Mouse (Mus musculus) myocyte (in vitro differentiated cells): ENCODE data around the gene Polr3b. TPM values are rescaled to one million over a fixed set of nuclear protein-coding genes. Genes with fewer than 3 reads are reported as not detected.

Experiments used
- H3K27me3 ChIP-seq: one replicate; pipeline ENCODE4 v1.6.1; 2011; ENCODE audit not compliant: control insufficient read depth, insufficient read depth, insufficient read length
- H3K36me3 ChIP-seq: one replicate; pipeline ENCODE4 v1.6.1; 2011; ENCODE audit not compliant: control insufficient read depth, insufficient read depth
- H3K4me2 ChIP-seq: one replicate; pipeline ENCODE4 v1.6.1; 2011; ENCODE audit warnings: low read depth, control low read depth
- H3K4me3 ChIP-seq: one replicate; pipeline ENCODE4 v1.5.1; 2011; ENCODE audit warnings: mild to moderate bottlenecking, control low read depth, moderate library complexity
- H3K79me2 ChIP-seq: one replicate; pipeline ENCODE4 v1.6.1; 2011; ENCODE audit not compliant: control insufficient read depth, insufficient read depth
- H3ac ChIP-seq: one replicate; pipeline ENCODE4 v1.6.1; 2011; ENCODE audit not compliant: control insufficient read depth, insufficient read length
- CEBPB ChIP-seq: IDR thresholded peaks from 2 replicates; pipeline ENCODE4 v1.6.1; 2011; ENCODE audit warnings: mild to moderate bottlenecking, moderate library complexity; ENCODE audit not compliant: poor library complexity, insufficient read depth, severe bottlenecking
- E2F4 ChIP-seq: IDR thresholded peaks from one replicate; pipeline ENCODE4 v1.6.1; 2011; ENCODE audit warnings: mild to moderate bottlenecking, control low read depth, moderate library complexity; ENCODE audit not compliant: insufficient read depth
- MAX ChIP-seq: IDR thresholded peaks from one replicate; pipeline ENCODE4 v1.6.1; 2011; ENCODE audit warnings: low read depth, mild to moderate bottlenecking, control low read depth
- MYOD1 ChIP-seq, 3 experiments: IDR thresholded peaks; one replicate each; pipeline ENCODE4 v1.6.1; 2011; ENCODE audit warnings: control low read depth in 2 of 3, low read depth in 2 of 3, mild to moderate bottlenecking in 2 of 3, moderate library complexity in 1 of 3; ENCODE audit not compliant: insufficient read length in 2 of 3, control insufficient read depth in 1 of 3
- MYOG ChIP-seq, 3 experiments: IDR thresholded peaks; one replicate each; pipeline ENCODE4 v1.6.1; 2011; ENCODE audit warnings: control low read depth in 2 of 3, low read depth in 2 of 3, mild to moderate bottlenecking in 2 of 3; ENCODE audit not compliant: insufficient read length in 2 of 3, control insufficient read depth in 1 of 3, insufficient read depth in 1 of 3
- POLR2A ChIP-seq: IDR thresholded peaks from one replicate; pipeline ENCODE4 v1.6.1; 2011; ENCODE audit warnings: low read depth, mild to moderate bottlenecking, control low read depth, moderate library complexity; ENCODE audit not compliant: insufficient read length
- POLR2AphosphoS2 ChIP-seq: IDR thresholded peaks from one replicate; pipeline ENCODE4 v1.6.1; 2011; ENCODE audit warnings: low read depth, control low read depth; ENCODE audit not compliant: insufficient read length
- REST ChIP-seq: IDR thresholded peaks from one replicate; pipeline ENCODE4 v1.6.1; 2011; ENCODE audit warnings: mild to moderate bottlenecking, control low read depth, moderate library complexity; ENCODE audit not compliant: insufficient read depth, insufficient read length
- SRF ChIP-seq: IDR thresholded peaks from one replicate; pipeline ENCODE4 v1.6.1; 2011; ENCODE audit warnings: low read depth; ENCODE audit not compliant: control insufficient read depth, insufficient read length
- TCF12 ChIP-seq: IDR thresholded peaks from one replicate; pipeline ENCODE4 v1.6.1; 2011; ENCODE audit warnings: mild to moderate bottlenecking, control low read depth; ENCODE audit not compliant: poor library complexity, insufficient read depth, severe bottlenecking
- TCF3 ChIP-seq: IDR thresholded peaks from one replicate; pipeline ENCODE4 v1.6.1; 2011; ENCODE audit warnings: low read depth, control low read depth; ENCODE audit not compliant: insufficient read length
- USF1 ChIP-seq: IDR thresholded peaks from one replicate; pipeline ENCODE4 v1.6.1; 2011; ENCODE audit warnings: low read depth, mild to moderate bottlenecking, control low read depth, moderate library complexity
- polyA plus RNA-seq: library from polyadenylated mRNA; unstranded; fragments of >200 nt; fragmentation: generic; extraction: Trizol; gene quantifications from one replicate; pipeline ENCODE4 v1.2.1, GENCODE M21; 2012; ENCODE audit warnings: missing spikeins

Polr3b gene
- polyA plus RNA-seq, 1 experiment, result 8.5 TPM

- Histone ChIP-seq H3K4me2 (no peak overlapping the region), H3K27me3 (no peaks in the 10 kb centered on the region), H3K36me3 (peaks cover 20% of the 10 kb centered on the region), H3K4me3 (no peak overlapping the region), H3K79me2 (no peaks in the 10 kb centered on the region), H3ac (no peak overlapping the region)
- no peak for TF ChIP-seq POLR2AphosphoS2
- no peak for TF ChIP-seq USF1
- TF ChIP-seq POLR2A, result no peak
- TF ChIP-seq E2F4, result no peak
- no peak for TF ChIP-seq CEBPB
- TF ChIP-seq MYOG (IDR thresholded peaks at IDR 0.05; ENCODE audit: control insufficient read depth in 1 of 3, insufficient read depth in 1 of 3, insufficient read length in 2 of 3, low read depth in 2 of 3), result no peak
- no peak for TF ChIP-seq TCF12
- no peak for TF ChIP-seq TCF3
- TF ChIP-seq MYOD1 (IDR thresholded peaks at IDR 0.05; ENCODE audit: control insufficient read depth in 1 of 3, insufficient read length in 2 of 3, low read depth in 2 of 3), result no peak
- no peak for TF ChIP-seq SRF
- no peak for TF ChIP-seq REST
- TF ChIP-seq MAX, result no peak
These were observed 26.8 kb downstream of the Polr3b start for GRCm38 (mm10) chr10:84648911-84649310.

- Histone ChIP-seq H3K4me3 (no peak overlapping the region), H3K27me3 (no peaks in the 10 kb centered on the region), H3K79me2 (no peaks in the 10 kb centered on the region), H3K4me2 (no peak overlapping the region), H3K36me3 (peaks cover 8% of the 10 kb centered on the region), H3ac (no peak overlapping the region)
- TF ChIP-seq MAX (no peak), TCF12 (no peak), POLR2AphosphoS2 (no peak), SRF (no peak), MYOD1 (IDR thresholded peaks at IDR 0.05; ENCODE audit: control insufficient read depth in 1 of 3, insufficient read length in 2 of 3, low read depth in 2 of 3) (no peak), CEBPB (no peak), USF1 (no peak), MYOG (IDR thresholded peaks at IDR 0.05; ENCODE audit: control insufficient read depth in 1 of 3, insufficient read depth in 1 of 3, insufficient read length in 2 of 3, low read depth in 2 of 3) (no peak), E2F4 (no peak), TCF3 (no peak), POLR2A (no peak), REST (no peak)
These were observed 31.9 kb downstream of the Polr3b start for GRCm38 (mm10) chr10:84654029-84654428.

GRCm38 (mm10) chr10:84654731-84655130, 32.6 kb downstream of the Polr3b start:
- no peak overlapping the region for H3ac ChIP-seq
- peaks cover 8% of the 10 kb centered on the region for H3K36me3 ChIP-seq
- no peaks in the 10 kb centered on the region for H3K79me2 ChIP-seq
- H3K4me2 ChIP-seq, result no peak overlapping the region
- H3K4me3 ChIP-seq, result no peak overlapping the region
- no peaks in the 10 kb centered on the region for H3K27me3 ChIP-seq
- no peak for TF ChIP-seq MAX
- no peak for TF ChIP-seq CEBPB
- TF ChIP-seq TCF12, result no peak
- no peak for TF ChIP-seq POLR2AphosphoS2
- TF ChIP-seq POLR2A, result no peak
- no peak for TF ChIP-seq SRF
- TF ChIP-seq E2F4, result no peak
- no peak for TF ChIP-seq TCF3
- no peak for TF ChIP-seq MYOD1 (IDR thresholded peaks at IDR 0.05; ENCODE audit: control insufficient read depth in 1 of 3, insufficient read length in 2 of 3, low read depth in 2 of 3)
- no peak for TF ChIP-seq MYOG (IDR thresholded peaks at IDR 0.05; ENCODE audit: control insufficient read depth in 1 of 3, insufficient read depth in 1 of 3, insufficient read length in 2 of 3, low read depth in 2 of 3)
- TF ChIP-seq USF1, result no peak
- no peak for TF ChIP-seq REST

- no peak for TF ChIP-seq MYOD1 (IDR thresholded peaks at IDR 0.05; ENCODE audit: control insufficient read depth in 1 of 3, insufficient read length in 2 of 3, low read depth in 2 of 3)
- Histone ChIP-seq H3ac (no peak overlapping the region), H3K4me3 (no peak overlapping the region), H3K4me2 (no peak overlapping the region), H3K79me2 (no peaks in the 10 kb centered on the region), H3K27me3 (no peaks in the 10 kb centered on the region), H3K36me3 (peaks cover 9% of the 10 kb centered on the region)
These were observed 34.5 kb downstream of the Polr3b start for GRCm38 (mm10) chr10:84656618-84657017.

GRCm38 (mm10) chr10:84657437-84658087, 35.5 kb downstream of the Polr3b start:
- Histone ChIP-seq H3K4me3 (no peak overlapping the region), H3K27me3 (no peaks in the 10 kb centered on the region), H3K79me2 (no peaks in the 10 kb centered on the region), H3ac (no peak overlapping the region), H3K4me2 (no peak overlapping the region), H3K36me3 (peaks cover 3% of the 10 kb centered on the region)
- no peak for TF ChIP-seq MYOD1 (IDR thresholded peaks at IDR 0.05; ENCODE audit: control insufficient read depth in 1 of 3, insufficient read length in 2 of 3, low read depth in 2 of 3)
- no peak for TF ChIP-seq TCF3
- no peak for TF ChIP-seq POLR2AphosphoS2
- no peak for TF ChIP-seq POLR2A
